Mouse (Mus musculus) inflammation-experienced regulatory T-cells, adult 6 months (primary cell): ENCODE results near the gene Tpo. TPM values are rescaled to one million over a fixed set of nuclear protein-coding genes. Genes with fewer than 3 reads are reported as not detected.

Source experiments
- ATAC-seq: one replicate; pipeline ENCODE4 v1.8.0; 2017
- polyA plus RNA-seq, 3 experiments: library from polyadenylated mRNA; unstranded; fragments of 100-300 nt; shearing (Covaris generic); gene quantifications; one replicate each; pipeline ENCODE4 v1.2.1; 2017

The Tpo gene
- polyA plus RNA-seq, 3 experiments from 2014 or later: not detected

DNA sequence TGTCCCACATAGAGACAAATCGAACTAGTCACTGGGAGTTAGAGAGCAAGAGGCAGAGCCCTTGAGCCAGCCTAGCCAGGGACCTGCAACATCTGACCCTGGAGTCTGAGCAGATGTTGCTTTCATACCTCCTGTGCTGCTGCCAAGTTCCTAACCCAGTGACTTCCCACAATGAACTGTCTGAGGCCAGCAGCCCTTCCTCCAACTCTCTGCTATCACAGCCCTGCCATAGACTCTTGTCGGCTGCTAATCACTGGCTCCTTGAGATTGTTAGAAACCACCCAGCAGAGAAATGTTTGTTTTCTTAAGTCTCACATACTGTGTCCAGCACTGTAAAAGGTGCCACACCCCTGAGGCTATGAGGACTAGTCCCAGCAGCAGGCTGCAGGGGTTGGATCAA lies 56.1 kb downstream of the Tpo start:
- no peak for ATAC-seq

- no peak for ATAC-seq
These were observed 63.1 kb downstream of the Tpo start for GRCm38 (mm10) chr12:30069321-30069720.

GRCm38 (mm10) chr12:30067806-30068205 lies 64.6 kb downstream of the Tpo start:
- ATAC-seq: no peak

DNA sequence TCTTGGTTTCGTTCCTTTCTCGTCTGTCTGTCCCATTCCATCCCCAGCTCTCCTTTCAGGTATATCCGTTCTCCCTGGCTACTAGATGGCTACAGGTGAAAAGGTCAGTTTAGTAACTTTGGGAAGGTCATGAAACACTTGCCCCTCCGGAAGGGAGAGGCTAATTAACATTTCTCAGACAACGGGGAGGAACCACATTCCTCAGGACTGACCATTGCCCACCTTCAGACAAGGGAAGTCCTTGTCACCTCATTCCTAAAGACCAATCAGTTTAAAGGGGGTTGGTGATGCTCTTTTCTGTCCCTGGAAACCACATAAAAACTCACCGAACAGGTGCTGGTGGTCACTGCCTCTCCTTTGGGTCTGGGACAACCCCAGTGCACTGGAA lies 70.3 kb downstream of the Tpo start:
- no peak for ATAC-seq

DNA sequence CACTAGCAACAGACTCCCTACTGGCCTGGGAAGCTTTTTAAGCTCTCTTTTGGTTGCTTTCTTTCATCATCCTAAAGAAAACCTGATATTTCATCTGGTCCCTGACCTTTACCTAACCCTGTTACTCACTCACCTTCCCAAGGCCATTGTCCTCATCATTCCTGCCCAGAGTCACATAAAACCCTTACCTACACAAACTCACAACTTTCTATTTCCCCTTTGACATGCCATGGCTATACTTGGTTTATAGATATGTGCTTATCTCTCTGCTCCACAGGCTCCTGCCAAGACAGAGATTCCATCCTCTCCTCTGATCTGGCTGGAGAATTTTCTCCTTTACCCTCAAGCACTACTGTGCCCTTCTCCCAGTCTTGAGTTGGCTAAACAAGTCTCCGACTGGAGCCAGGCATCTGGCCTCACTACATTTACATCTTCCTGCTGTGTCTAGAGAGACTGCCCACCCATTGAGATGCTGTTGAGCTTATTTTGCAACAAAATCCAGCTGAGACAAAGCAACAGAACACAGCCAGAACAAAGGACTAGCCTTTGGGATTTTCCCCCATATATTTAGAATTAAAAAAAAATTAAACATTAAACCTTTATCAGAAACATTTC lies 70.8 kb downstream of the Tpo start:
- ATAC-seq: no peak

DNA sequence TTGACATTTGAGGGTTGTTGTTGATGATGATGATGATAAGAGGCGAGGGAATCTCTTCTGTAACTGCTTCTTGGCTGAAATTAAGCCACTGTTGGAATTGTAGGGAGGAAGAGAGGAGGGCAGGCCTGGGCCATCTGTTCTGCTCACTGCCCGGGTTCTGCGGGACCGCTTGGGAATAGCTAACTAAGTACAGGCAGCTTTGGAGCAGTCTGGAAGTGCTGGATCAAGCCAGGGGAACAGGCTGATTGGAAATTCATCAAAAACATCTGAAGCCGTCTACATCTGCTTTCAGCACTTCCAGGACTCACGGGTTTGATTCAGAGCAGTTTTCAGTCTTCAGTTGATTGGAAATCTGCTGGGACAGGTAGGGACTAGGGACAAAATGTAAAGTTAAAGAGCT lies 74.4 kb downstream of the Tpo start:
- ATAC-seq: no peak

GRCm38 (mm10) chr12:30054761-30055540 lies 77.5 kb downstream of the Tpo start:
- ATAC-seq: no peak

DNA sequence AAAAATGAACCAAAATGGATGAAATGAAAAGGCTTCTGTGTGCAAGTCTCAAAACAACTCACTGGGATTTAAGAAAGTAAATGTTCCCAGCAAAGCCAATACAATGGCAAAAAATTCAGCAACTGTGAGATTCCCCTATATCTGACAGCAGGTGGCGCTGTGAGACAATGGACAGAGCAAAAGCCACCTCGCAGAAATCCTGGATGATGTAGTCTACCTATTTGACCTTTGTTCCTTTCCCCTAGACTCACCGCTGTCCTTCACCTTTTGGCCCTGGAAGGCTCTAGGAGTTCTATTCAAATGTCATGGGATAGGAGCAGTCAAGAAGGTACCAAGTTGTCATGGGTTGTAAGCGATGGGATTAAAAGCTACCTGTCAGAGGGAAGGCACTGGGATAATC lies 82.2 kb downstream of the Tpo start:
- ATAC-seq: no peak

DNA sequence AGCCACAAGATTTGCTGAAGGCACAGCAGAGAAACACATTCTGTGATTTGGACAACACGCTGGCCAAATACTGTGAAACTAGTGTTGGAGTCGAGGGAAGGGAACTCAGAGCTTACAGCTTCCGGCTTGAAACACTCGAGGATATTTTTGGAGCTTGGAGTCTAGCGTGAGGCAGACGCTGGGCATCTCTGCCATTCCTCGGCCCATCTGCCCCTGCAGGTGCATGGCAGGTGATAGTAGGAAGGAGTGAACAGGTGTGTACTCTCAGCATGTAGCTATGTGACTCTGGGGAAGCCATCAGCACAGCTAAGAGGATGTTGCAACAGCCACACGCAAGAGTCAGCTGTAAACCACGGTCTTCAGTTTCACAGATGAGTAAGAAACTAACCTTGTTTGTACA lies 82.6 kb downstream of the Tpo start:
- ATAC-seq: no peak

- ATAC-seq: no peak
These were observed 83.6 kb downstream of the Tpo start for GRCm38 (mm10) chr12:30048848-30049247.

- ATAC-seq: no peak
These were observed 92.3 kb downstream of the Tpo start for GRCm38 (mm10) chr12:30040150-30040549.

- no peak for ATAC-seq
These were observed 92.9 kb downstream of the Tpo start for GRCm38 (mm10) chr12:30039565-30039964.

GRCm38 (mm10) chr12:30036569-30037055 lies 95.8 kb downstream of the Tpo start:
- ATAC-seq: no peak

GRCm38 (mm10) chr12:30035841-30036568 lies 96.4 kb downstream of the Tpo start:
- no peak for ATAC-seq

DNA sequence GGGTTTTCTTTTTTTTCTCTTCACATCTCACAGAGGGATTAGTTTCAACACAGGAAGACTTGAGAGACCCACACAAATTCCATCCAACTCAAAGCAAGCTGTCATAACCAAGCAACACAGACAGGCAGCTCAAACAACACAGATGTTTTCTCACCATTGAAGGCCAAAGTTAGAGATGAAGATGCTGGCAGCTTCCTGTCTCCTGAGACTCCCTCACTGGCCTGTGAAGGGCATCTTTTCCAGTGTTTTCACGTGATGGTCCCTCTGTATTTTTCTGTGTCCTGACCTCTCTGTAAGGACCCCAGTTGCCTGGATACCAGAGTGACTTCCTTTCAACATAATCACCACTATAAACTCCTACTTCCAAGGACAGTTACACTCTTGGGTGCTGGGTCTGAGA lies 97.0 kb downstream of the Tpo start:
- ATAC-seq: no peak

GRCm38 (mm10) chr12:30034681-30035080 lies 97.7 kb downstream of the Tpo start:
- ATAC-seq: no peak

- ATAC-seq: no peak
These were observed 101.9 kb downstream of the Tpo start for GRCm38 (mm10) chr12:30030571-30030970.

DNA sequence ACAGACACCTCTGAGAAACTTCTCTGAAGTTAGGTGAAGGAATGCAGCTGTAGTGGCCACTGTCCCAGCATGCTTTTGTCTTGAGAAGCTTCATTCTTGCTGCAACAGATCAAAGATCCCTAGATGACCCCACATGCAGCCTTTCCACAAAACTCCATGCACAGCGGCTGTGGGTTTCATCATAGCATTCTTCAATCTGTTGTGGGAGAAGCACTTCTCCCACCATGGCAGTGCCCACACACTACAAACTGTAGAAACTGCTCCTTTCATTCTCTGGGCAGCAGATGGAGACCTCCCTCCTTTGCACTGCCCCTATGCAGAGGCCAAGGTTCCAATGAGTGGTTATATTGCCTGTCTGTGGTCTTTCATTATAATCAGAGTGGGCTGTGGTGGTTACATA lies 103.3 kb downstream of the Tpo start:
- no peak for ATAC-seq

DNA sequence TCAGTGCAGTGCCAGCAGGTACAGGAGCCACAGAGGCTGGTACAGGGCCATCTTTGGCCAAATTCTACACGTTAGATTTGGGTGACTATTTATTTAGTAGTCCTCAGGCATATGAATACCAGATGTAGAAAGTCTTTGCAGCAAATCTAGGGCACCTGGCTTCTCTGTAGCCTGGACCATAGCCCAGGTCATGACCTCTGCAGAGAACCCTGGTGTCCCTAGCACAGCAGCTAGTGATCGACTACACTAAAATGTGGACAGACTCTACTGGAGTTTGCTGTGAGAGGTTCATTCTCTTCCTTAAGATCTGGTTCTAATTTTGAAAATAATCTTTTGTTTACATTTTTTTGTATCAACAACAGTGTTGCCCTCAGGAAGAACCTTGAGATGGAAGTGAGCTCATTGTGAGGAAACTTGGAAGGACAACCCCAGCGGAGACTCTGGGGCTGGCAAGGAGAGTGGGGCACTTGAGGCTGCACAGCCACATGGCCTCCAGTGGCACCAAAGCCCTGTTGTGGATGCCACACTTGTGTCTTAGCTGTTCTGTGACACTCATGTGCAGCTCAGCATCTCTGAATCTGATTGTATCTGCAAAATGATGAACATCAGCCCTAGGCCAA lies 104.6 kb downstream of the Tpo start:
- no peak for ATAC-seq

DNA sequence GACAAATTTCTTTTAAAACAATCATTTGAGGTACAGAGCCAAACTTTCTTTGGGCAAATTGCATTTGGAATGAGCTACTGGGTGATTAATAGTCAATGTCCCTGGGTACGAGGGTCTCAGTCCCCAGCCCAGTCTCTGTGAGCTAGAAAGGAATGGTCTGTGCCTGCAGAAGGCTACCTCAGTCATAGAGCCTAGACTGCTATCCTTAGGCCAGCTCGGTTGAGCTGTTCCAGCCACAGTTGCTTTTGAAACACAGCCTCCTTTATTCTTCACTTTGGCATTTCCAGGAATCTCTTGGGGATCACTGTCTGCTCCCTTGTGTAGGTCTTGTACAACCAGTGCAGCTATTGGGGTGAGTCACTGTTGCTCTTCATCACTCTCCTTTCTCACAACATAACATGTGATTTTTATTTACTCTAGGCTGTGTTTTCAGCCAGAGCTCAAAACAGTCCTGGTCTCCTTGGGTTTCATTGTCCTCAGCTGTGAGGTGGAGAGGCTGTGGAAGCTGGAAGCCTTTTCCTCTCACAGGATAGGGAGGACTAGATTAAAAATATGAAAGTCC lies 108.1 kb downstream of the Tpo start:
- no peak for ATAC-seq

DNA sequence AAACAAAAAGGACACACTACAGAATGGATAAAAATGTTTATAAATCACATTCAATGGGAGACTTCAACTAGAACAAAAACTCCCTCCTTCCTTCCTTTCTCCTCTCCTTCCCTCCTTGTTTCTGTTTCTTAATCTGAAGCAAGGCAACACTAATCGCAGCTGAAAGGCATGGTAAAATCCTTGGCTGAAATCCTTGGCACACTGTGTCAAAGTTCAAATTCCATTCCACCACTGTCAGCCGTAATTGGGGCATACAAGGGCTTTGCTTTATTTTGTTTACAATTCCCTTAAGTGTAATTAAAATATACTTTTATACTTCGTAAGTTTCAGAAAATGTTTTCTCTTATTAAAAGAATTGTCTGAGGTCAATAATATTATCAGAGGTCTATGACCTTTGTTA lies 108.9 kb downstream of the Tpo start:
- no peak for ATAC-seq

- no peak for ATAC-seq
These were observed 112.0 kb downstream of the Tpo start for GRCm38 (mm10) chr12:30020447-30020846.

GRCm38 (mm10) chr12:30017131-30017530 lies 115.3 kb downstream of the Tpo start:
- no peak for ATAC-seq
